Mouse (Mus musculus) ES-Bruce4 (cell line): ENCODE measurements at regions not wholly inside any gene's neighbourhood (a gene's known extent, or its start where the extent isn't known, plus 50 kb on each side); places are given as distances from the start of the nearest gene placed in this dataset.
"Not testable (repeated sequence)": the region's sequence is repeated elsewhere in the genome, so short reads cannot be mapped to it uniquely, and the experiment has no call there.

Source experiments
- H3K27ac ChIP-seq: 2 replicates; pipeline ENCODE4 v1.5.1; 2012; ENCODE audit warnings: low read length, inconsistent platforms; ENCODE audit not compliant: insufficient read depth
- H3K27me3 ChIP-seq: 2 replicates; pipeline ENCODE4 v1.6.1; 2012; ENCODE audit warnings: mild to moderate bottlenecking, low read length, inconsistent platforms; ENCODE audit not compliant: control insufficient read depth, poor library complexity, insufficient read depth, severe bottlenecking
- H3K36me3 ChIP-seq: 2 replicates; pipeline ENCODE4 v1.6.1; 2012; ENCODE audit warnings: inconsistent platforms, mild to moderate bottlenecking, low read length, moderate library complexity; ENCODE audit not compliant: control insufficient read depth, poor library complexity, insufficient read depth, severe bottlenecking
- H3K4me1 ChIP-seq: one replicate; pipeline ENCODE4 v1.8.1; 2011; ENCODE audit warnings: low read length; ENCODE audit not compliant: control insufficient read depth, insufficient read depth
- H3K4me3 ChIP-seq: 2 replicates; pipeline ENCODE4 v1.5.1; 2011; ENCODE audit warnings: low read depth, mild to moderate bottlenecking, low read length
- H3K9ac ChIP-seq: 2 replicates; pipeline ENCODE4 v1.6.1; 2012; ENCODE audit warnings: low read depth, mild to moderate bottlenecking, inconsistent platforms; ENCODE audit not compliant: poor library complexity, severe bottlenecking
- H3K9me3 ChIP-seq: replicated peaks from 2 replicates; pipeline ENCODE4 v1.6.1; 2012; ENCODE audit warnings: mild to moderate bottlenecking, low read length, inconsistent platforms; ENCODE audit not compliant: control insufficient read depth, poor library complexity, insufficient read depth, severe bottlenecking
- CTCF ChIP-seq: IDR thresholded peaks from one replicate; pipeline ENCODE4 v1.8.1; 2011; ENCODE audit warnings: low read depth, low read length
- EP300 ChIP-seq: IDR thresholded peaks from 2 replicates; pipeline ENCODE4 v1.6.1; 2011; ENCODE audit warnings: low read depth, low read length; ENCODE audit not compliant: insufficient read depth
- POLR2A ChIP-seq: IDR thresholded peaks from one replicate; pipeline ENCODE4 v1.8.1; 2011; ENCODE audit warnings: low read length; ENCODE audit not compliant: insufficient read depth

- Histone ChIP-seq H3K27me3 (no peaks in the 10 kb centered on the region), H3K4me1 (no peaks in the 10 kb centered on the region), H3K27ac (no peak overlapping the region), H3K4me3 (no peak overlapping the region), H3K9ac (no peak overlapping the region), H3K36me3 (no peaks in the 10 kb centered on the region), H3K9me3 (no peaks in the 10 kb centered on the region)
- TF ChIP-seq POLR2A (no peak), CTCF (no peak), EP300 (no peak)
These were observed 170.5 kb upstream of the Pmfbp1 start for GRCm38 (mm10) chr8:109323351-109323750.

- H3K9me3 ChIP-seq = no peaks in the 10 kb centered on the region
- H3K4me3 ChIP-seq = no peak overlapping the region
- H3K27me3 ChIP-seq = no peaks in the 10 kb centered on the region; the same call in 1 of the 2 replicates
- H3K4me1 ChIP-seq = no peaks in the 10 kb centered on the region
- no peak overlapping the region for H3K27ac ChIP-seq
- H3K36me3 ChIP-seq = no peaks in the 10 kb centered on the region
- no peak overlapping the region for H3K9ac ChIP-seq
- no peak for TF ChIP-seq CTCF
- no peak for TF ChIP-seq EP300
- TF ChIP-seq POLR2A = no peak
These were observed 169.6 kb upstream of the Pmfbp1 start for GRCm38 (mm10) chr8:109324241-109324640.

- no peak overlapping the region for H3K4me3 ChIP-seq
- no peak for TF ChIP-seq EP300
- TF ChIP-seq POLR2A = no peak
- no peak for TF ChIP-seq CTCF
- no peaks in the 10 kb centered on the region for H3K4me1 ChIP-seq
- no peaks in the 10 kb centered on the region for H3K9me3 ChIP-seq
- no peaks in the 10 kb centered on the region; the same call in 1 of the 2 replicates for H3K27me3 ChIP-seq
- no peak overlapping the region for H3K27ac ChIP-seq
- H3K9ac ChIP-seq = no peak overlapping the region
- no peaks in the 10 kb centered on the region for H3K36me3 ChIP-seq
These were observed 157.6 kb upstream of the Pmfbp1 start for GRCm38 (mm10) chr8:109336203-109336602.

GRCm38 (mm10) chr8:109338220-109338835 lies 155.5 kb upstream of the Pmfbp1 start:
- Histone ChIP-seq H3K4me3 (no peak overlapping the region), H3K9ac (no peak overlapping the region), H3K9me3 (no peaks in the 10 kb centered on the region), H3K36me3 (no peaks in the 10 kb centered on the region), H3K4me1 (no peaks in the 10 kb centered on the region), H3K27me3 (peaks cover 2% of the 10 kb centered on the region), H3K27ac (no peak overlapping the region)
- TF ChIP-seq CTCF = no peak
- TF ChIP-seq POLR2A = no peak
- no peak for TF ChIP-seq EP300

GRCm38 (mm10) chr8:109340647-109341046 lies 153.2 kb upstream of the Pmfbp1 start:
- not testable (repeated sequence) for H3K9me3 ChIP-seq, H3K36me3 ChIP-seq, H3K27ac ChIP-seq, H3K27me3 ChIP-seq, H3K4me1 ChIP-seq
- Histone ChIP-seq H3K9ac (peak overlapping the region; percentile 66), H3K4me3 (peak overlapping the region; percentile 72)

GRCm38 (mm10) chr8:109355168-109355567 lies 138.7 kb upstream of the Pmfbp1 start:
- TF ChIP-seq EP300 (no peak), POLR2A (no peak), CTCF (no peak)
- no peaks in the 10 kb centered on the region for H3K4me1 ChIP-seq
- no peak overlapping the region for H3K4me3 ChIP-seq
- no peaks in the 10 kb centered on the region for H3K9me3 ChIP-seq
- peaks cover 6% of the 10 kb centered on the region for H3K27me3 ChIP-seq
- H3K27ac ChIP-seq = no peak overlapping the region
- H3K36me3 ChIP-seq = no peaks in the 10 kb centered on the region
- H3K9ac ChIP-seq = no peak overlapping the region
